Mouse (Mus musculus) erythroblast, embryonic 14.5 days (primary cell): Measurements from ENCODE around the gene Mrgbp.

Source experiments
- GATA1 ChIP-seq: IDR thresholded peaks from 2 replicates; pipeline ENCODE4 v1.6.1; 2012; ENCODE audit warnings: low read length, inconsistent platforms, mixed read lengths
- TAL1 ChIP-seq: IDR thresholded peaks from 3 replicates; pipeline ENCODE4 v1.6.1; 2012; ENCODE audit warnings: low read length, inconsistent platforms, mixed read lengths

DNA sequence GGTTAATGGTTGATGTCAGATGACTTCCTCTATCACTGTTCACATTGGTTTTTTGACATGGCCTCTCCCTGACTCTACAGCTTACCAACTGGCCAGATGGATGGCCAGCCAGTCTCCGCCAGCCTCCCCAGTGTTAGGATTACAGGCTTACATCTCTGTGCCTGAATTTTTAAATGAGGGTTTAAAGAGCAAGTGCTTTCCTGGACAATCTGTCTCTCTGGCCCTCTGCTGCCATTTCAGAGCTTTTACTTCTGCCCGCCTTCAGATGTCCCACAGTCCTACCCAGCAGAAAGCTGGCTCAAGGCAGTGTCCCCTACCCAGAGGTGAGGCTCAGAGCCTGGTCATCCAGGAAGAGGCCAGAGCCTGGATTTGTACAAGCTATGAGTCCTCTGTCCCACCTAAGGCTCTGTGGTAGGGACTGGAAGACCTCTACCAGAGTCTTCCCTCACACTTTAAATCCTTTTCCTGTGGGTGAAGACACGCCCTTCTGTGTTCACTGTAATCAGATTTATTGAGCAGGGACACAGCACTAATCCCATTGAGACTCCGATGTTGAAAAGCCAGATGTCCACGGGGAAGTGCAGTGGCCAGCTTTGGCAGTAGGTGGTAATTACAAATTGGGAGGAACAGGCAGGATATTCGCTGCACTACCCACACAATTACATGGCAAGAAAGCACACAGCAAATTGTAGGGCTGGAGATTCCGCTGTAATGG is 49.3 kb upstream of the Mrgbp start:
- TF ChIP-seq GATA1: no peak
- no peak for TF ChIP-seq TAL1
